Mouse (Mus musculus) heart, embryonic 16.5 days (tissue): ENCODE results near the gene Oaz1. TPM values are rescaled to one million over a fixed set of nuclear protein-coding genes. Genes with fewer than 3 reads are reported as not detected.
A peak's percentile ranks its signal among the peaks of the same experiment; 100 is the strongest.

Experiments used
- microRNA counts: library from miRNA; unstranded; fragments of <30 nt; microRNA quantifications from one replicate; lab custom pipeline; 2016
- microRNA-seq: library from miRNA; unstranded; fragments of <30 nt; microRNA quantifications from one replicate; pipeline ENCODE4, GENCODE M21; 2017
- polyA plus RNA-seq: library from polyadenylated mRNA; unstranded; fragments of >200 nt; fragmentation: Nextera tagmentation; extraction: Ambion mirVana; gene quantifications from 2 replicates; pipeline ENCODE4 v1.2.1, GENCODE M21; 2015

Gene Oaz1
- polyA plus RNA-seq, 1 experiment from 2014 or later: 2,111 TPM

MicroRNAs within 50 kb of the gene (microRNA counts, 519-probe panel; counts per million panel counts)
- microRNA mmu-miR-1982 (lab: Ali Mortazavi, UCI): not detected

Small RNA genes within 50 kb of the gene (microRNA-seq; reads per million reads assigned to microRNA genes)
- 4.5 reads per million, percentile 17 among the genes with 10 or more reads in this experiment for gene Mir1982

Other genes with a start within 250 kb of the Oaz1 start
- gene Klf16, start 249.3 kb upstream of the Oaz1 start, polyA plus RNA-seq: 5.8 and 6.0 TPM in 2 replicates
- gene Abhd17a, start 236.3 kb upstream of the Oaz1 start, polyA plus RNA-seq: 79.5 and 91.7 TPM in 2 replicates
- gene Scamp4, start 223.8 kb upstream of the Oaz1 start, polyA plus RNA-seq: 60.1 and 68.4 TPM in 2 replicates
- gene Adat3, start 223.8 kb upstream of the Oaz1 start, polyA plus RNA-seq: 3.5 and 4.0 TPM in 2 replicates
- 2.2 and 2.8 TPM in 2 replicates for gene Gm49322, start 220.6 kb upstream of the Oaz1 start, polyA plus RNA-seq
- gene Csnk1g2, start 203.8 kb upstream of the Oaz1 start, polyA plus RNA-seq: 50.7 and 103 TPM in 2 replicates
- 41.7 and 58.2 TPM in 2 replicates for gene Btbd2, start 169.6 kb upstream of the Oaz1 start, polyA plus RNA-seq
- gene Mknk2, start 148.5 kb upstream of the Oaz1 start, polyA plus RNA-seq: 82.1 and 92.8 TPM in 2 replicates
- 29.0 and 33.4 TPM in 2 replicates for gene Mob3a, start 124.7 kb upstream of the Oaz1 start, polyA plus RNA-seq
- gene Izumo4, start 124.5 kb upstream of the Oaz1 start, polyA plus RNA-seq: 11.2 and 13.2 TPM in 2 replicates
- 45.7 and 49.5 TPM in 2 replicates for gene Ap3d1, start 84.4 kb upstream of the Oaz1 start, polyA plus RNA-seq
- 18.8 and 19.2 TPM in 2 replicates for gene Dot1l, start 71.5 kb upstream of the Oaz1 start, polyA plus RNA-seq
- gene Sf3a2, start 28.5 kb upstream of the Oaz1 start, polyA plus RNA-seq: 42.3 and 47.7 TPM in 2 replicates
- 79.4 and 83.3 TPM in 2 replicates for gene Plekhj1, start 28.0 kb upstream of the Oaz1 start, polyA plus RNA-seq
- gene Amh, start 21.4 kb upstream of the Oaz1 start, polyA plus RNA-seq: 0.13 and 0.29 TPM in 2 replicates
- gene Jsrp1, start 13.2 kb upstream of the Oaz1 start, polyA plus RNA-seq: 5.6 and 6.7 TPM in 2 replicates
- gene Lingo3, start 17.4 kb downstream of the Oaz1 start, polyA plus RNA-seq: 0.39 and 0.84 TPM in 2 replicates
- 141 and 148 TPM in 2 replicates for gene Lsm7, start 28.6 kb downstream of the Oaz1 start, polyA plus RNA-seq
- gene Sppl2b, start 28.6 kb downstream of the Oaz1 start, polyA plus RNA-seq: 28.4 and 33.2 TPM in 2 replicates
- not detected in 2 replicates for gene Tmprss9, start 45.2 kb downstream of the Oaz1 start, polyA plus RNA-seq
- gene Timm13, start 74.3 kb downstream of the Oaz1 start, polyA plus RNA-seq: 286 and 289 TPM in 2 replicates
- gene Lmnb2, start 91.6 kb downstream of the Oaz1 start, polyA plus RNA-seq: 27.5 and 30.0 TPM in 2 replicates
- 33.6 and 34.3 TPM in 2 replicates for gene Gadd45b, start 103.4 kb downstream of the Oaz1 start, polyA plus RNA-seq
- gene Gng7, start 188.3 kb downstream of the Oaz1 start, polyA plus RNA-seq: 1.4 TPM in 2 replicates
- gene Diras1, start 199.0 kb downstream of the Oaz1 start, polyA plus RNA-seq: 0.06 and 0.09 TPM in 2 replicates
- 9.6 and 10.8 TPM in 2 replicates for gene Slc39a3, start 210.8 kb downstream of the Oaz1 start, polyA plus RNA-seq
- gene Sgta, start 233.5 kb downstream of the Oaz1 start, polyA plus RNA-seq: 166 and 174 TPM in 2 replicates
- 29.8 and 31.4 TPM in 2 replicates for gene Thop1, start 243.4 kb downstream of the Oaz1 start, polyA plus RNA-seq